Mouse (Mus musculus) gastrocnemius, postnatal 36 days (tissue): ENCODE measurements around the gene Map3k21. TPM values are rescaled to one million over a fixed set of nuclear protein-coding genes. Genes with fewer than 3 reads are reported as not detected.

Source experiments
- DNase-seq, 2 experiments: peaks; one replicate each; pipeline ENCODE4 v3.0.0; 2022
- intact Hi-C: fragments of 180-260 bp; cut with DNase I; formaldehyde crosslinking; loops from one replicate; pipeline ENCODE4 v1.15.1; 2025
- long read RNA-seq, 2 experiments: library from polyadenylated mRNA; stranded (forward); transcript quantifications; one replicate each; pipeline ENCODE4 v2.0.0; 2021
- total RNA-seq, 2 experiments: library from RNA; stranded (reverse); gene quantifications; 2 replicates each; pipeline ENCODE4 v1.2.3; 2021

Gene Map3k21
- total RNA-seq, result under 1 TPM in 1 of 2 experiments, not detected in 1; 0.05 TPM
- long read RNA-seq, experiment 1, result 0 reads
- long read RNA-seq, experiment 2, result 0 reads

GRCm38 (mm10) chr8:125910365-125911228 lies at the start of gene Map3k21:
Map3k21 (plus strand) TSS chr8:125910450.
- no peak for DNase-seq
- intact Hi-C loops, result no loop called here

GRCm38 (mm10) chr8:125866125-125866524 lies 44.1 kb upstream of the Map3k21 start:
- intact Hi-C loops, result loop anchor here (5.0 kb wide), 1 partner anchor 799 kb away; no protein-coding TSS in a partner anchor
- no peak for DNase-seq

GRCm38 (mm10) chr8:125868552-125868951 lies 41.7 kb upstream of the Map3k21 start:
- no peak for DNase-seq
- intact Hi-C loops, result loop anchor here (5.0 kb wide), 1 partner anchor 801 kb away; no protein-coding TSS in a partner anchor

- intact Hi-C loops, result loop anchor here (2.0 to 5.0 kb wide), 4 partner anchors 292 to 802 kb away; no protein-coding TSS in a partner anchor
These were observed 40.5 kb upstream of the Map3k21 start for GRCm38 (mm10) chr8:125869739-125870138.

GRCm38 (mm10) chr8:125870179-125870702 lies 40.0 kb upstream of the Map3k21 start:
- DNase-seq, result no peak
- intact Hi-C loops, result loop anchor here (2.0 to 5.0 kb wide), 3 partner anchors 293 to 753 kb away; no protein-coding TSS in a partner anchor

More at GRCm38 (mm10) chr8:125869739-125870138, 40.5 kb upstream of the Map3k21 start:
- DNase-seq, result no peak

GRCm38 (mm10) chr8:125870821-125871321 lies 39.4 kb upstream of the Map3k21 start:
- intact Hi-C loops, result loop anchor here (2.0 to 5.0 kb wide), 3 partner anchors 294 to 754 kb away; no protein-coding TSS in a partner anchor

GRCm38 (mm10) chr8:125872501-125873249 lies 37.6 kb upstream of the Map3k21 start:
- no peak for DNase-seq
- intact Hi-C loops, result loop anchor here (5.0 kb wide), 2 partner anchors 295 to 755 kb away; no protein-coding TSS in a partner anchor

More at GRCm38 (mm10) chr8:125870821-125871321, 39.4 kb upstream of the Map3k21 start:
- peak; percentile 57 to 58 for DNase-seq

- intact Hi-C loops, result loop anchor here (5.0 kb wide), 2 partner anchors 296 to 756 kb away; no protein-coding TSS in a partner anchor
- no peak for DNase-seq
These were observed 37.1 kb upstream of the Map3k21 start for GRCm38 (mm10) chr8:125873250-125873534.

- intact Hi-C loops, result no loop called here
These were observed 29.8 kb upstream of the Map3k21 start for GRCm38 (mm10) chr8:125880447-125880846.

GRCm38 (mm10) chr8:125887549-125887948 lies 22.7 kb upstream of the Map3k21 start:
- no peak for DNase-seq
- intact Hi-C loops, result no loop called here

More at GRCm38 (mm10) chr8:125880447-125880846, 29.8 kb upstream of the Map3k21 start:
- DNase-seq, result no peak

GRCm38 (mm10) chr8:125889920-125890319 lies 20.3 kb upstream of the Map3k21 start:
- no peak for DNase-seq
- intact Hi-C loops, result no loop called here

GRCm38 (mm10) chr8:125897388-125897787 lies 12.9 kb upstream of the Map3k21 start:
- no peak for DNase-seq
- intact Hi-C loops, result no loop called here

GRCm38 (mm10) chr8:125897868-125898788 lies 12.1 kb upstream of the Map3k21 start, which contains the start of gene Pcnx2:
Pcnx2 (minus strand) TSS chr8:125898317.
- DNase-seq, result no peak
- intact Hi-C loops, result no loop called here

GRCm38 (mm10) chr8:125898899-125899298 lies 11.4 kb upstream of the Map3k21 start:
- intact Hi-C loops, result no loop called here
- DNase-seq, result peak in 1 of 2 experiments; percentile 13

GRCm38 (mm10) chr8:125901167-125901566 lies 9.1 kb upstream of the Map3k21 start:
- intact Hi-C loops, result no loop called here

GRCm38 (mm10) chr8:125902521-125902920 lies 7.7 kb upstream of the Map3k21 start:
- intact Hi-C loops, result no loop called here
- no peak for DNase-seq

More at GRCm38 (mm10) chr8:125901167-125901566, 9.1 kb upstream of the Map3k21 start:
- no peak for DNase-seq

GRCm38 (mm10) chr8:125905341-125905740 lies 4.9 kb upstream of the Map3k21 start:
- intact Hi-C loops, result no loop called here
- DNase-seq, result no peak

GRCm38 (mm10) chr8:125907311-125907710 lies 2.9 kb upstream of the Map3k21 start:
- intact Hi-C loops, result no loop called here
- DNase-seq, result no peak
